Mouse (Mus musculus): ENCODE measurements around the gene Gemin5. TPM values are rescaled to one million over a fixed set of nuclear protein-coding genes. Genes with fewer than 3 reads are reported as not detected.

The Gemin5 gene
- polyA plus RNA-seq, 1 experiment from 2014 or later = 14.9 TPM

- no peak for ATAC-seq (ENCODE audit: low read depth)
- 86% methylated on average over 2 of the region's 2 CpGs for whole genome bisulfite sequencing
- H3K27ac ChIP-seq (ENCODE audit: low read depth, low read length) = no peak overlapping the region
- no peak overlapping the region for H3K4me2 ChIP-seq (ENCODE audit: low read depth, low read length)
- no peaks in the 10 kb centered on the region for H3K27me3 ChIP-seq (ENCODE audit: control insufficient read depth, insufficient read depth, low read length)
- no peaks in the 10 kb centered on the region for H3K9me3 ChIP-seq (ENCODE audit: control insufficient read depth, low read length)
- H3K4me3 ChIP-seq (ENCODE audit: low read depth, low read length) = no peak overlapping the region
- peaks cover 43% of the 10 kb centered on the region for H3K36me3 ChIP-seq (ENCODE audit: control insufficient read depth, insufficient read depth, low read length)
- H3K9ac ChIP-seq (replicated peaks; ENCODE audit: low read depth, low read length) = no peak overlapping the region
- H3K4me1 ChIP-seq (ENCODE audit: control insufficient read depth, insufficient read depth, low read length) = no peaks in the 10 kb centered on the region
Observed at GRCm38 (mm10) chr11:58127544-58127943, 40.8 kb downstream of the Gemin5 start.

- Histone ChIP-seq H3K9ac (replicated peaks; ENCODE audit: low read depth, low read length) (no peak overlapping the region), H3K36me3 (ENCODE audit: control insufficient read depth, insufficient read depth, low read length) (peaks cover 40% of the 10 kb centered on the region), H3K4me2 (ENCODE audit: low read depth, low read length) (no peak overlapping the region), H3K27ac (ENCODE audit: low read depth, low read length) (0 out of 2 replicates have a peak overlapping the region, but pooled peaks have one; percentile 12), H3K4me1 (ENCODE audit: control insufficient read depth, insufficient read depth, low read length) (no peaks in the 10 kb centered on the region), H3K27me3 (ENCODE audit: control insufficient read depth, insufficient read depth, low read length) (no peaks in the 10 kb centered on the region), H3K4me3 (ENCODE audit: low read depth, low read length) (no peak overlapping the region), H3K9me3 (ENCODE audit: control insufficient read depth, low read length) (no peaks in the 10 kb centered on the region)
- ATAC-seq (ENCODE audit: low read depth) = peak; percentile 46; the same call in 1 of the 2 replicates
- 64% methylated on average over 7 of the region's 7 CpGs for WGBS
Observed at GRCm38 (mm10) chr11:58126397-58127160, 41.8 kb downstream of the Gemin5 start.

GRCm38 (mm10) chr11:58125021-58125420 is 43.3 kb downstream of the Gemin5 start:
- Histone ChIP-seq H3K27ac (ENCODE audit: low read depth, low read length) (no peak overlapping the region), H3K36me3 (ENCODE audit: control insufficient read depth, insufficient read depth, low read length) (peaks cover 45% of the 10 kb centered on the region), H3K9ac (replicated peaks; ENCODE audit: low read depth, low read length) (no peak overlapping the region), H3K4me1 (ENCODE audit: control insufficient read depth, insufficient read depth, low read length) (no peaks in the 10 kb centered on the region), H3K4me3 (ENCODE audit: low read depth, low read length) (no peak overlapping the region), H3K9me3 (ENCODE audit: control insufficient read depth, low read length) (no peaks in the 10 kb centered on the region), H3K27me3 (ENCODE audit: control insufficient read depth, insufficient read depth, low read length) (no peaks in the 10 kb centered on the region), H3K4me2 (ENCODE audit: low read depth, low read length) (no peak overlapping the region)
- WGBS = 75% methylated on average over 11 of the region's 11 CpGs
- ATAC-seq (ENCODE audit: low read depth) = no peak

- Histone ChIP-seq H3K4me2 (ENCODE audit: low read depth, low read length) (no peak overlapping the region), H3K27me3 (ENCODE audit: control insufficient read depth, insufficient read depth, low read length) (no peaks in the 10 kb centered on the region), H3K9me3 (ENCODE audit: control insufficient read depth, low read length) (no peaks in the 10 kb centered on the region), H3K27ac (ENCODE audit: low read depth, low read length) (no peak overlapping the region), H3K4me1 (ENCODE audit: control insufficient read depth, insufficient read depth, low read length) (no peaks in the 10 kb centered on the region), H3K4me3 (ENCODE audit: low read depth, low read length) (no peak overlapping the region), H3K36me3 (ENCODE audit: control insufficient read depth, insufficient read depth, low read length) (peaks cover 41% of the 10 kb centered on the region), H3K9ac (replicated peaks; ENCODE audit: low read depth, low read length) (no peak overlapping the region)
- whole genome bisulfite sequencing = 83% methylated on average over 2 of the region's 2 CpGs
- no peak for ATAC-seq (ENCODE audit: low read depth)
Observed at GRCm38 (mm10) chr11:58123711-58124110, 44.6 kb downstream of the Gemin5 start.

GRCm38 (mm10) chr11:58121351-58121750 is 47.0 kb downstream of the Gemin5 start:
- H3K36me3 ChIP-seq (ENCODE audit: control insufficient read depth, insufficient read depth, low read length) = peaks cover 50% of the 10 kb centered on the region

GRCm38 (mm10) chr11:58120655-58121054 is 47.7 kb downstream of the Gemin5 start:
- H3K27ac ChIP-seq (ENCODE audit: low read depth, low read length) = no peak overlapping the region
- peaks cover 52% of the 10 kb centered on the region for H3K36me3 ChIP-seq (ENCODE audit: control insufficient read depth, insufficient read depth, low read length)
- no peaks in the 10 kb centered on the region for H3K27me3 ChIP-seq (ENCODE audit: control insufficient read depth, insufficient read depth, low read length)
- no peak overlapping the region for H3K4me2 ChIP-seq (ENCODE audit: low read depth, low read length)
- H3K4me3 ChIP-seq (ENCODE audit: low read depth, low read length) = no peak overlapping the region
- ATAC-seq (ENCODE audit: low read depth) = no peak
- H3K9ac ChIP-seq (replicated peaks; ENCODE audit: low read depth, low read length) = no peak overlapping the region
- no peaks in the 10 kb centered on the region for H3K4me1 ChIP-seq (ENCODE audit: control insufficient read depth, insufficient read depth, low read length)
- 83% methylated on average over 3 of the region's 3 CpGs for WGBS
- no peaks in the 10 kb centered on the region for H3K9me3 ChIP-seq (ENCODE audit: control insufficient read depth, low read length)

More at GRCm38 (mm10) chr11:58121351-58121750, 47.0 kb downstream of the Gemin5 start:
- H3K4me2 ChIP-seq (ENCODE audit: low read depth, low read length) = no peak overlapping the region
- no peaks in the 10 kb centered on the region for H3K27me3 ChIP-seq (ENCODE audit: control insufficient read depth, insufficient read depth, low read length)
- H3K4me3 ChIP-seq (ENCODE audit: low read depth, low read length) = no peak overlapping the region
- WGBS = 90% methylated on average over 9 of the region's 9 CpGs
- no peaks in the 10 kb centered on the region for H3K9me3 ChIP-seq (ENCODE audit: control insufficient read depth, low read length)
- no peak overlapping the region for H3K27ac ChIP-seq (ENCODE audit: low read depth, low read length)
- no peaks in the 10 kb centered on the region for H3K4me1 ChIP-seq (ENCODE audit: control insufficient read depth, insufficient read depth, low read length)
- H3K9ac ChIP-seq (replicated peaks; ENCODE audit: low read depth, low read length) = no peak overlapping the region
- no peak for ATAC-seq (ENCODE audit: low read depth)

- H3K4me1 ChIP-seq (ENCODE audit: control insufficient read depth, insufficient read depth, low read length) = no peaks in the 10 kb centered on the region
- no peak overlapping the region for H3K27ac ChIP-seq (ENCODE audit: low read depth, low read length)
- H3K4me2 ChIP-seq (ENCODE audit: low read depth, low read length) = no peak overlapping the region
- H3K9ac ChIP-seq (replicated peaks; ENCODE audit: low read depth, low read length) = no peak overlapping the region
- H3K4me3 ChIP-seq (ENCODE audit: low read depth, low read length) = no peak overlapping the region
- H3K36me3 ChIP-seq (ENCODE audit: control insufficient read depth, insufficient read depth, low read length) = peaks cover 72% of the 10 kb centered on the region
- H3K9me3 ChIP-seq (ENCODE audit: control insufficient read depth, low read length) = no peaks in the 10 kb centered on the region
- ATAC-seq (ENCODE audit: low read depth) = no peak
- no peaks in the 10 kb centered on the region for H3K27me3 ChIP-seq (ENCODE audit: control insufficient read depth, insufficient read depth, low read length)
- WGBS = 90% methylated on average over 10 of the region's 10 CpGs
Observed at GRCm38 (mm10) chr11:58117044-58117652, 51.2 kb downstream of the Gemin5 start.

- Histone ChIP-seq H3K36me3 (ENCODE audit: control insufficient read depth, insufficient read depth, low read length) (peaks cover 72% of the 10 kb centered on the region), H3K27ac (ENCODE audit: low read depth, low read length) (no peak overlapping the region), H3K9ac (replicated peaks; ENCODE audit: low read depth, low read length) (no peak overlapping the region), H3K4me2 (ENCODE audit: low read depth, low read length) (no peak overlapping the region), H3K4me1 (ENCODE audit: control insufficient read depth, insufficient read depth, low read length) (no peaks in the 10 kb centered on the region), H3K27me3 (ENCODE audit: control insufficient read depth, insufficient read depth, low read length) (no peaks in the 10 kb centered on the region), H3K4me3 (ENCODE audit: low read depth, low read length) (no peak overlapping the region), H3K9me3 (ENCODE audit: control insufficient read depth, low read length) (no peaks in the 10 kb centered on the region)
- 87% methylated on average over 1 of the region's 1 CpGs for WGBS
- no peak for ATAC-seq (ENCODE audit: low read depth)
Observed at GRCm38 (mm10) chr11:58116560-58116959, 51.8 kb downstream of the Gemin5 start.

GRCm38 (mm10) chr11:58107664-58108337 is 60.5 kb downstream of the Gemin5 start:
- no peak for ATAC-seq (ENCODE audit: low read depth)
- H3K9ac ChIP-seq (replicated peaks; ENCODE audit: low read depth, low read length) = no peak overlapping the region
- 76% methylated on average over 4 of the region's 4 CpGs for WGBS

More at GRCm38 (mm10) chr11:58107664-58108337, 60.5 kb downstream of the Gemin5 start:
- H3K36me3 ChIP-seq (ENCODE audit: control insufficient read depth, insufficient read depth, low read length) = peaks cover 29% of the 10 kb centered on the region
- no peak overlapping the region for H3K27ac ChIP-seq (ENCODE audit: low read depth, low read length)
- no peaks in the 10 kb centered on the region for H3K27me3 ChIP-seq (ENCODE audit: control insufficient read depth, insufficient read depth, low read length)
- peaks cover 16% of the 10 kb centered on the region for H3K4me1 ChIP-seq (ENCODE audit: control insufficient read depth, insufficient read depth, low read length)
- no peak overlapping the region for H3K4me3 ChIP-seq (ENCODE audit: low read depth, low read length)
- H3K4me2 ChIP-seq (ENCODE audit: low read depth, low read length) = no peak overlapping the region
- H3K9me3 ChIP-seq (ENCODE audit: control insufficient read depth, low read length) = no peaks in the 10 kb centered on the region
